Mouse (Mus musculus): ENCODE measurements around the gene Vwa2. TPM values are rescaled to one million over a fixed set of nuclear protein-coding genes. Genes with fewer than 3 reads are reported as not detected.

The Vwa2 gene
- polyA plus RNA-seq, 1 experiment from 2014 or later, result 0.11 TPM

DNA sequence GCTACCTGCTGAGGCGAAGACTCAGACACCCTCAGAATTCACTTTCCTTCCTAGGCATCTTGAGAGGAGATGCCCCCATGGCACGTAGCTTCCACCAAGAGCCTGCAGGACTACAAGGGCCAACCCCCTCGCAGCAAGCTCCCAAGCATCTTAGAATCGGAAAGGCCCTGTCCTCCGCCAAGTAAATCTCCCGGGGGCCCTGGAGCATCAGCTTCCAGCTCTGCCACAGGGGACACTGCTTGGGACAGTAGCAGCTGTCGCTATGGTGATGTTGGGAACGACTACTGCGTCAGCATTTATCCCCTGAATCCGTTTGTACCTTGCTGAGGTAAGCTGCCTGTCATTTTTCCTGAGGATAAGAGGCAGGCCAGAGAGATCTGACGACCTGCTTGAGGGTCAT, 36.5 kb downstream of the Vwa2 start:
- Histone ChIP-seq H3K9me3 (replicated peaks) (no peaks in the 10 kb centered on the region), H3K4me2 (no peak overlapping the region), H3K36me3 (no peaks in the 10 kb centered on the region), H3K27ac (no peak overlapping the region), H3K4me1 (no peaks in the 10 kb centered on the region), H3K27me3 (replicated peaks) (no peaks in the 10 kb centered on the region; the same call in 1 of the 2 replicates), H3K4me3 (no peak overlapping the region), H3K9ac (no peak overlapping the region)
- ATAC-seq, result no peak
- 49% methylated on average over 11 of the region's 11 CpGs for WGBS (ENCODE audit: insufficient replicate concordance)

DNA sequence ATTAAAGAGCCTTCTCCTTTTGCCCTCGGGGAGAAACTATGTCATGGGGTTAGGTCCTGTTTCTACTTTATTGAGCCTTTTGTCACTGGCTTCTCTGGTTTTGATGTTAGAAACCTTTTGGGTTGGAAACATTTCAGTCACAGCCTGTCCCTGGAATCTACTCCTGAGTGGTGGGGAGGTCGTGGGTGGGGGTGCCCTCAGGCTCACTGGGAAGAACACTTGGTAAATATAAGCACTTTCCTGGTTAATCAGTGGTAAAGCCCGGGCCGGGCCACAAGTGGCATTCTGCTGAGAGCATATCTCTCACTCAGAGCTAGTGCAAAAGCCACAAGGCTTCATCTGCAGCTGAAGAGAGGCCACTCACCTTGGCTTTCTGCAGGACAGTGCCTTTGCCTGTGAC, 39.7 kb downstream of the Vwa2 start:
- Histone ChIP-seq H3K27me3 (replicated peaks) (no peaks in the 10 kb centered on the region), H3K4me2 (no peak overlapping the region), H3K9ac (no peak overlapping the region), H3K27ac (no peak overlapping the region), H3K4me3 (no peak overlapping the region), H3K36me3 (no peaks in the 10 kb centered on the region), H3K9me3 (replicated peaks) (no peaks in the 10 kb centered on the region), H3K4me1 (no peaks in the 10 kb centered on the region)
- WGBS (ENCODE audit: insufficient replicate concordance), result 60% methylated on average over 4 of the region's 4 CpGs
- no peak for ATAC-seq

DNA sequence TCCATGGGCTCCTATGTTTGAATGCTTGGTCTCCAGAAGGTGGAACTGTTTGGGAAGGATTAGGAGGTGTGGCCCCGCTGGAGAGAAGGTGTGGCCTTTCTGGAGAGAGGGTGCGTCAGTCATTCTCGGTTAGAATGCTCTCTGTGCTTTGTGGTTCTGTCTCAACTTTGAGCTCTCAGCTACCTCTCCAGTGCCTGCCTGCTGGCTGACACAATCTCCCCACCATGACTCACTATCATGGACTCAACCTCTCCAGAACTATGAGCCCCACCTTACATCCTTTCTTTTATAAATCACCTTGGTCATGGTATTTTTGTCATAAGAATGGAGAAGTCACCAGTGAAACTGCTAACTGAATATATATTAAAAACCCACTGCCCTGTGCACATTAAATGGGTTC, 40.6 kb downstream of the Vwa2 start:
- ATAC-seq, result no peak
- Histone ChIP-seq H3K27me3 (replicated peaks) (no peaks in the 10 kb centered on the region), H3K4me1 (no peaks in the 10 kb centered on the region), H3K36me3 (no peaks in the 10 kb centered on the region), H3K9me3 (replicated peaks) (no peaks in the 10 kb centered on the region), H3K9ac (no peak overlapping the region), H3K4me3 (no peak overlapping the region), H3K4me2 (no peak overlapping the region), H3K27ac (no peak overlapping the region)
- 90% methylated on average over 3 of the region's 3 CpGs for WGBS (ENCODE audit: insufficient replicate concordance)

DNA sequence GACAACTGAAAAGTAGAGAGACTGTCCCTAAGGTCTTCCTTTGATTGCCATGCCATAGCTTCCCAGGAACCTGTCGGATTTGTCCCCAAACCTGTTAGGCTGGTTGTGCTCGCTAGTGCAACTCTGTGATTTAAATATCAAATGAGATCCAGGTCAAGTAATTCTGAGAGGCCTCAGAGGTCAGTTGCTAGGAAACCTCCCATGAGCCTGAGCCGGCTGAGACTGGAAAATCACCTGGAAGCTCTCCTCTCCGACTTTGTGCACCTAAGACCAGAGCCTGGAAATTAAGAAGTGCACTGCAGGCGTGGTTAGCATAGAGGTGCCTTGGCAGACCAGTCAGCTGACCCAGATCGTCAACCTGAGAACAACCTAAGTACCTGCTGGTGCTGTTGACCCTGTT, 41.0 kb downstream of the Vwa2 start:
- H3K4me3 ChIP-seq, result no peak overlapping the region
- no peaks in the 10 kb centered on the region for H3K36me3 ChIP-seq
- no peak for ATAC-seq
- no peak overlapping the region for H3K27ac ChIP-seq
- H3K27me3 ChIP-seq (replicated peaks), result no peaks in the 10 kb centered on the region
- H3K9me3 ChIP-seq (replicated peaks), result no peaks in the 10 kb centered on the region
- no peaks in the 10 kb centered on the region for H3K4me1 ChIP-seq
- WGBS (ENCODE audit: insufficient replicate concordance), result 42% methylated on average over 6 of the region's 6 CpGs
- H3K4me2 ChIP-seq, result no peak overlapping the region
- H3K9ac ChIP-seq, result no peak overlapping the region

DNA sequence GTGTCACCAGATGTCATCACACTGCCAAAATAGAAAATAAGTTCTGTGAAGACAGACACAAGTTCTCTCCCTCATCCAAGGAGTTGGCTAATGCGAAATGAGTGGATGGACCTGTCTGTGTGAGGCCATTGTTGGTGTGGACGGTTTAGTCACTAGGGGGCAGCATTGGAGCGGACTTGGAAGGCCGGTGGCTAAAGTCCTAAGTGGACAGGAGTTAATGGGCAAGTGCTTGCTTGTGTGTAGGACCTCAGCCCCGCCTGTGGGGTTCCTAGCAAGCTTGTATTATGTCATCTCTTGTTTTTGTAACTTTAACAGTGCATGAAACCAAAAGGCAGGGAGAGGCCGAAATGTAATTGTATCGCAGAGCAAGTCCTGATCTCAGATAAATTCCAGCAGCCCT, 45.6 kb downstream of the Vwa2 start:
- WGBS (ENCODE audit: insufficient replicate concordance), result 29% methylated on average over 7 of the region's 7 CpGs
- H3K4me2 ChIP-seq, result no peak overlapping the region
- ATAC-seq, result no peak
- H3K4me1 ChIP-seq, result no peaks in the 10 kb centered on the region
- no peaks in the 10 kb centered on the region for H3K9me3 ChIP-seq (replicated peaks)
- H3K4me3 ChIP-seq, result no peak overlapping the region
- no peak overlapping the region for H3K9ac ChIP-seq
- no peaks in the 10 kb centered on the region for H3K36me3 ChIP-seq
- no peaks in the 10 kb centered on the region for H3K27me3 ChIP-seq (replicated peaks)
- H3K27ac ChIP-seq, result no peak overlapping the region

DNA sequence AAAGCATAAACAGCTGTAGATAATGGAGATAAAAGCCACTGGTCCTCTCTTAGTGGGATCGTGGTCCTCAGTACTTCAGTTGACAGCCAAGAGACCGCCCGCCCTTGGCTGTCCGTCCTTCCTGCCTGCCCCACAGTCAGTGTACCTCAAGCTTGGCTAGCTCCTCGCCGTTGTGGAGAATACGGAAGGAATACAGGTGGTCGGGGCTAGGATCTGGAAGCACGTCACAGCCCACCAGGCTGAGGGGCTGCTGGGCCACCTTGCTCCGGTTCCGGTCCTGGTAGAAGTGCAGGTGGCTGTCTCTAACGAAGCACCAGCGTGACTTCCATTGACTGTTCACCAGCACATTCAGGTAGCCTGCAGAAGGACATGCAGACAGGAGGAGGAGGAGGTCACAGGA, 46.2 kb downstream of the Vwa2 start:
- 71% methylated on average over 13 of the region's 13 CpGs for WGBS (ENCODE audit: insufficient replicate concordance)
- no peak overlapping the region for H3K27ac ChIP-seq

DNA sequence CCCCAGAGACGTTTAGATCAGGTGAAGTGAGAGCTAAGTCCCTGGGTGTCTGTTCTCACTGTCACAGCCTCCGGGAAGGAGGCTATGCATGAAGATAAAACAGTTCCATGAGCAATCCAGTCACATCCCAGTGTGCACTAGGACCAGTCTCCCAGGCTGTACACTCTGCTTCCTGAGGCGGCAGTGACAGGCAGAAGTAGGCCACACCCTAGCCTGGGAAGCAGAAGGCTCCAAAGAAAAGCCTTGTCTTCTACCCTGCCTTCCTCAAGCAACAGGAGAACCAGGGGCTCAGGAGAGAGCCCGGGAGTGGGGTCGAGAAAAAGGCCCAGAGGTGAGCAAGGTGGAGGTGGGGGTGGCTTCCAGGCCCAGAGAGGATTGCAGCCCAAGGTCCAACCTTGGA, 47.7 kb downstream of the Vwa2 start:
- Histone ChIP-seq H3K27me3 (replicated peaks) (no peaks in the 10 kb centered on the region), H3K36me3 (no peaks in the 10 kb centered on the region), H3K9ac (no peak overlapping the region), H3K4me3 (no peak overlapping the region), H3K4me1 (no peaks in the 10 kb centered on the region), H3K27ac (no peak overlapping the region), H3K9me3 (replicated peaks) (no peaks in the 10 kb centered on the region), H3K4me2 (no peak overlapping the region)
- no peak for ATAC-seq
- WGBS (ENCODE audit: insufficient replicate concordance), result 54% methylated on average over 5 of the region's 5 CpGs

More for the DNA sequence above, 46.2 kb downstream of the Vwa2 start:
- Histone ChIP-seq H3K36me3 (no peaks in the 10 kb centered on the region), H3K4me1 (no peaks in the 10 kb centered on the region), H3K9ac (no peak overlapping the region), H3K27me3 (replicated peaks) (no peaks in the 10 kb centered on the region), H3K4me2 (no peak overlapping the region), H3K9me3 (replicated peaks) (no peaks in the 10 kb centered on the region), H3K4me3 (no peak overlapping the region)
- ATAC-seq, result no peak

DNA sequence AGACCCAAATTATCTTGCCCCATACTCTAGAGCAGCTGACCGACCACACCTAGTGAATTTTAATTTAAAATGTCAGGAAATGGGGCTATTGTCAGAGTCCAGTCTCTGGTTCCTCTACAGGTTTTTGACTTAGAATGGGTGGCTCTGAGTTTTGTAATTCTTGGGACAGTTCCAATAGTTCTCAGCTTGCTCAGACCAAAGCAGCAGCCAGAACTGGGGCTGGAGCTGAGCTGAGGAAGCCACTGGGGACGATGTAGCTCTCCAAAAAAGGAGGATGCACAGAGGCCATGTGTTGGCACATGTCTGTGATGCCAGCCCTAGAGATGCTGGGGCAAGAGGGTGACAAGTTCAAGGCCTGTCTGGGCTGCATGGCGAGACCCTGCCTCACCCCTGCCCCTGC, 55.3 kb downstream of the Vwa2 start:
- 40% methylated on average over 3 of the region's 3 CpGs for WGBS (ENCODE audit: insufficient replicate concordance)
- no peak overlapping the region for H3K4me3 ChIP-seq

DNA sequence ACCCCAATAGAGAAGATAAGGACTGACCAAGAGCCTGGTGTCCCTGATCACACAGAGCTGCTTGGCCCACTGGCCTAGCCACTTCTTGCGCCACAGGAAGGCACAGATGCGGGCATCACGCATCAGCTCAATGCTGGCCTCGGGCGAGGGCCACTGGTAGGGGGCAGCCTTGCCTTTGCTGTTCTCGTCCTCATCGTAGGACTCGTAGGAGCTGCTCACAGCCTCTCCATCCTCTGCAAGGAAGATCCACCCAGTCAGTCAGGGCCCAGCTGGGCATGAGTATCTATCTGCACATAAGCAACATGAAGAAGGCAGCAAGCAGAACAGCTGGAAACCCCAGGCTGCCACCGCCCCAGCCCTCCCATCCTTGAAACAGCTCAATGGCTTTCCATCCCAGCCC, 56.0 kb downstream of the Vwa2 start:
- Histone ChIP-seq H3K4me1 (no peaks in the 10 kb centered on the region), H3K4me3 (no peak overlapping the region), H3K9ac (no peak overlapping the region), H3K27ac (no peak overlapping the region), H3K27me3 (replicated peaks) (no peaks in the 10 kb centered on the region), H3K36me3 (no peaks in the 10 kb centered on the region), H3K9me3 (replicated peaks) (no peaks in the 10 kb centered on the region), H3K4me2 (no peak overlapping the region)
- WGBS (ENCODE audit: insufficient replicate concordance), result 61% methylated on average over 9 of the region's 9 CpGs
- no peak for ATAC-seq

More for the DNA sequence above, 55.3 kb downstream of the Vwa2 start:
- Histone ChIP-seq H3K9ac (no peak overlapping the region), H3K36me3 (no peaks in the 10 kb centered on the region), H3K4me1 (no peaks in the 10 kb centered on the region), H3K27me3 (replicated peaks) (no peaks in the 10 kb centered on the region), H3K27ac (no peak overlapping the region), H3K4me2 (no peak overlapping the region), H3K9me3 (replicated peaks) (no peaks in the 10 kb centered on the region)
- no peak for ATAC-seq

DNA sequence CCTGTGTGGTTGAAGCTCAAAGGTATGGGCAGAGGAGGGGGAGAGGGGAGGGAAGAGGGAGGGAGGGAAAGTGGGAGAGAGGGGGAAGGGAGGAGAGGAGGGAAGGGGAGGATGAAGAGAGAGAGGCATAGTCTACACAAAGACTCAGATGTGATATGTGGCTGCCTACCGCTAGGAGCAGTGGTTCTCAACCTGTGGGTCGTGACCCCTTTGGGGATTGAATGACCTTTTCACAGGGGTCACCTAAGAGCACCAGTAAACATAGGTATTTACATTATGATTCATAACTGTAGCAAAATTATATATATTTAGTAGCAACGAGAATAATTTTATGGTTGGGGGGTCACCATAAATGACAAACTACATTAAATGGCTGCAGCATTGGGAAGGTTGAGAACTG, 59.8 kb downstream of the Vwa2 start:
- Histone ChIP-seq H3K36me3 (no peaks in the 10 kb centered on the region), H3K4me1 (no peaks in the 10 kb centered on the region), H3K9me3 (replicated peaks) (no peaks in the 10 kb centered on the region), H3K9ac (no peak overlapping the region), H3K4me3 (no peak overlapping the region), H3K27me3 (replicated peaks) (no peaks in the 10 kb centered on the region), H3K27ac (no peak overlapping the region), H3K4me2 (no peak overlapping the region)
- ATAC-seq, result no peak
- WGBS (ENCODE audit: insufficient replicate concordance), result 65% methylated on average over 3 of the region's 3 CpGs

DNA sequence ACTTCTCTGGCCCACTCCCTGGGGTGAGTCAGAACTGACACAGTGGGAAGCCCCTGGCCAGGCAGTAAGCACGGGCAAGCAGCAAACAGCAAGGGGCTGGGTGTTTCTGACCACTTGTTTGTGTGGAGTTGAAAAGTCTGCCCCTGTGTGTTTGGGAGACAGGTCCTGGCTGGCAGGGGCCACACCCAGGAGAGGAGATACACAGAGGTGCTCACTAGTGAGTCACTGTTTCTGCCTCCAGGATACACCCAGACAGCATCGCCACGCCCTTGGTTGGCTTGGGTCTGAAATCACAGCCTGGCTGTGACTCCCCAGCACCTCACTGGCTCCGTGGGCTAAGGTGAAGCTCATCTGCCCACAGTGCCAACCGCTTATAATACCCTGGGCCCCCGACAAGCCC, 61.1 kb downstream of the Vwa2 start:
- no peaks in the 10 kb centered on the region for H3K9me3 ChIP-seq (replicated peaks)
- no peaks in the 10 kb centered on the region for H3K4me1 ChIP-seq
- no peak overlapping the region for H3K9ac ChIP-seq
- H3K27me3 ChIP-seq (replicated peaks), result no peaks in the 10 kb centered on the region
- no peak overlapping the region for H3K4me2 ChIP-seq
- no peak for ATAC-seq
- H3K36me3 ChIP-seq, result no peaks in the 10 kb centered on the region
- H3K27ac ChIP-seq, result no peak overlapping the region
- 70% methylated on average over 6 of the region's 6 CpGs for WGBS (ENCODE audit: insufficient replicate concordance)
- no peak overlapping the region for H3K4me3 ChIP-seq

DNA sequence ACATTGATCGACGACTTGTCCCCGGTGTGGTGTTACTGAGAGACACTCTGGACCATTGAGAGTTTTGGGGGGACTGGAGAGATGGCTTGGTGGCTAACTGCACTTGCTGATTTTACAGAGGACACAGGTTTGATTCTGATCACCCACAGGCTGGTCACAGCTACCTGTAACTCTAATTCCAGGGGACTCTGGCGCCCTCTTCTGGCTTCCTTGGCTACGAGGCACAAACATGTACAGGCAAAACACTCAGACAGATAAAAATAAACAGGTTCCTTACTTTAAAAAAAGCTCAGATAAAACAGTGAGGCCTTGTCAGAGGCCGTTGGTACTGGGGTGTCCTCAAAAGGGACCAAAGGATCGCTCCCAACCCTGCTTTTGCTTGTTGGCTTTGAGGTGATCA, 61.7 kb downstream of the Vwa2 start:
- 63% methylated on average over 7 of the region's 7 CpGs for WGBS (ENCODE audit: insufficient replicate concordance)
- no peak for ATAC-seq
- no peak overlapping the region for H3K9ac ChIP-seq
- no peak overlapping the region for H3K4me3 ChIP-seq
- H3K9me3 ChIP-seq (replicated peaks), result no peaks in the 10 kb centered on the region
- H3K27ac ChIP-seq, result no peak overlapping the region
- no peaks in the 10 kb centered on the region for H3K4me1 ChIP-seq
- H3K27me3 ChIP-seq (replicated peaks), result no peaks in the 10 kb centered on the region
- no peak overlapping the region for H3K4me2 ChIP-seq
- H3K36me3 ChIP-seq, result no peaks in the 10 kb centered on the region

DNA sequence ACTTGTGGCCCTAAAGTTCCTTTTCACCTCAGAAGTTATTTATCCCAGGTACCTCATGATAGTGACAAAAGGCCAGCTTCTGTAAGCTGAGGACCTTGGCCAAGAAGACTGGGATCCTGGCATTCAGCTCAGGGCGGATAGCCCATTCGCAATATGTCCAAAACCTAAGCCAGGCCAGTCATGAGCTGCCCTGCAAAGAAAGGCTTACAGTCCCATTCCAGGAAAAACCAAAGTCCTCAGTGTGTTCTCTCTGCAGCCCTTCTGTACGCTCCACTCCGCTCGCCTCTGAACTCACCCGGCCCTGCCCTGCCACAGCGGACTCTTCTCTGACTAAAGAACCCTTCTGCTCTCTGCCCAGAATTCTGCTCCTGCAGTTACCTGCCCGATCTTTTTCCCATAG, 62.2 kb downstream of the Vwa2 start:
- no peaks in the 10 kb centered on the region for H3K36me3 ChIP-seq
- no peak overlapping the region for H3K4me3 ChIP-seq
- no peak overlapping the region for H3K27ac ChIP-seq
- no peaks in the 10 kb centered on the region for H3K27me3 ChIP-seq (replicated peaks)
- H3K9me3 ChIP-seq (replicated peaks), result no peaks in the 10 kb centered on the region
- no peak for ATAC-seq
- no peak overlapping the region for H3K9ac ChIP-seq
- no peak overlapping the region for H3K4me2 ChIP-seq
- WGBS (ENCODE audit: insufficient replicate concordance), result 85% methylated on average over 8 of the region's 8 CpGs
- no peaks in the 10 kb centered on the region for H3K4me1 ChIP-seq

All from liver, embryonic 12.5 days (tissue).